Mouse (Mus musculus) MEL (cell line): Measurements from ENCODE around the gene Arpc1b. TPM values are rescaled to one million over a fixed set of nuclear protein-coding genes. Genes with fewer than 3 reads are reported as not detected.

ENCODE experiments used
- polyA plus RNA-seq, 2 experiments: library from polyadenylated mRNA; stranded (reverse) in 1 of 2; unstranded in 1 of 2; fragments of >175 nt in 1 of 2; fragments of >200 nt in 1 of 2; gene quantifications; 2 replicates each; pipeline versions ENCODE4 v1.2.1 to v1.2.4; 2012; ENCODE audit warnings: low replicate concordance in 2 of 2, low read depth in 1 of 2; ENCODE audit not compliant: insufficient read length in 2 of 2, insufficient read depth in 1 of 2, missing spikeins in 1 of 2
- total RNA-seq: library from RNA; depleted of rRNA; stranded (reverse); fragments of 300-350 nt; gene quantifications from 2 replicates; pipeline ENCODE4 v1.2.3, GENCODE M21; 2012; rRNA removed

Arpc1b gene
- total and polyA plus RNA-seq, 3 experiments = 143 to 708 (median 432) TPM

Other genes with a start within 250 kb of the Arpc1b start
- 3.9 and 4.0 TPM in 2 replicates for gene Smurf1, start 148.4 kb upstream of the Arpc1b start, total RNA-seq
- 10 to 100 TPM in 1 of 2 experiments, not detected in 1; 10.6 TPM for gene Smurf1, start 148.4 kb upstream of the Arpc1b start, polyA plus RNA-seq
- not detected in 2 replicates for gene Gm4871, start 81.5 kb upstream of the Arpc1b start, total RNA-seq
- gene Gm4871, start 81.5 kb upstream of the Arpc1b start, polyA plus RNA-seq = not detected
- not detected in 2 replicates for gene 1700018F24Rik, start 71.2 kb upstream of the Arpc1b start, total RNA-seq
- not detected for gene 1700018F24Rik, start 71.2 kb upstream of the Arpc1b start, polyA plus RNA-seq
- 85.8 and 96.9 TPM in 2 replicates for gene Arpc1a, start 30.4 kb upstream of the Arpc1b start, total RNA-seq
- gene Arpc1a, start 30.4 kb upstream of the Arpc1b start, polyA plus RNA-seq = 100 to 1,000 TPM; 187 to 306 TPM
- 0.35 and 2.5 TPM in 2 replicates for gene Kpna7, start 30.2 kb upstream of the Arpc1b start, total RNA-seq
- 1 to 10 TPM in 1 of 2 experiments, not detected in 1; 2.2 TPM for gene Kpna7, start 30.2 kb upstream of the Arpc1b start, polyA plus RNA-seq
- 104 and 106 TPM in 2 replicates for gene Pdap1, start 26.0 kb downstream of the Arpc1b start, total RNA-seq
- 100 to 1,000 TPM in 1 of 2 experiments, not detected in 1; 301 TPM for gene Pdap1, start 26.0 kb downstream of the Arpc1b start, polyA plus RNA-seq
- gene Bud31, start 26.1 kb downstream of the Arpc1b start, total RNA-seq = 203 and 207 TPM in 2 replicates
- 100 to 1,000 TPM in 1 of 2 experiments, not detected in 1; 193 TPM for gene Bud31, start 26.1 kb downstream of the Arpc1b start, polyA plus RNA-seq
- gene Ptcd1, start 52.9 kb downstream of the Arpc1b start, total RNA-seq = 20.4 and 21.0 TPM in 2 replicates
- gene Ptcd1, start 52.9 kb downstream of the Arpc1b start, polyA plus RNA-seq = 10 to 100 TPM in 1 of 2 experiments, not detected in 1; 22.3 TPM
- gene Cpsf4, start 53.0 kb downstream of the Arpc1b start, total RNA-seq = 72.0 and 75.3 TPM in 2 replicates
- 10 to 100 TPM in 1 of 2 experiments, not detected in 1; 88.2 TPM for gene Cpsf4, start 53.0 kb downstream of the Arpc1b start, polyA plus RNA-seq
- 493 and 517 TPM in 2 replicates for gene Atp5j2, start 77.8 kb downstream of the Arpc1b start, total RNA-seq
- gene Atp5j2, start 77.8 kb downstream of the Arpc1b start, polyA plus RNA-seq = 100 to 1,000 TPM; 543 to 733 TPM
- gene Zkscan14, start 87.7 kb downstream of the Arpc1b start, total RNA-seq = 6.7 and 7.1 TPM in 2 replicates
- 1 to 10 TPM in 1 of 2 experiments, not detected in 1; 7.5 TPM for gene Zkscan14, start 87.7 kb downstream of the Arpc1b start, polyA plus RNA-seq
- 7.8 and 8.7 TPM in 2 replicates for gene Zkscan5, start 90.3 kb downstream of the Arpc1b start, total RNA-seq
- gene Zkscan5, start 90.3 kb downstream of the Arpc1b start, polyA plus RNA-seq = 1 to 10 TPM in 1 of 2 experiments, not detected in 1; 9.8 TPM
- 26.9 and 30.3 TPM in 2 replicates for gene Zfp655, start 117.5 kb downstream of the Arpc1b start, total RNA-seq
- gene Zfp655, start 117.5 kb downstream of the Arpc1b start, polyA plus RNA-seq = 10 to 100 TPM; 25.2 to 35.3 TPM
- gene Zscan25, start 166.3 kb downstream of the Arpc1b start, total RNA-seq = 13.9 and 15.1 TPM in 2 replicates
- gene Zscan25, start 166.3 kb downstream of the Arpc1b start, polyA plus RNA-seq = 10 to 100 TPM in 1 of 2 experiments, not detected in 1; 26.5 TPM
- gene Cyp3a57, start 231.1 kb downstream of the Arpc1b start, total RNA-seq = not detected in 2 replicates
- gene Cyp3a57, start 231.1 kb downstream of the Arpc1b start, polyA plus RNA-seq = not detected